Mouse (Mus musculus): ENCODE results near the gene Ppt2. TPM values are rescaled to one million over a fixed set of nuclear protein-coding genes. Genes with fewer than 3 reads are reported as not detected.

Gene Ppt2
- polyA plus RNA-seq, 1 experiment from 2014 or later = 26.0 TPM

DNA sequence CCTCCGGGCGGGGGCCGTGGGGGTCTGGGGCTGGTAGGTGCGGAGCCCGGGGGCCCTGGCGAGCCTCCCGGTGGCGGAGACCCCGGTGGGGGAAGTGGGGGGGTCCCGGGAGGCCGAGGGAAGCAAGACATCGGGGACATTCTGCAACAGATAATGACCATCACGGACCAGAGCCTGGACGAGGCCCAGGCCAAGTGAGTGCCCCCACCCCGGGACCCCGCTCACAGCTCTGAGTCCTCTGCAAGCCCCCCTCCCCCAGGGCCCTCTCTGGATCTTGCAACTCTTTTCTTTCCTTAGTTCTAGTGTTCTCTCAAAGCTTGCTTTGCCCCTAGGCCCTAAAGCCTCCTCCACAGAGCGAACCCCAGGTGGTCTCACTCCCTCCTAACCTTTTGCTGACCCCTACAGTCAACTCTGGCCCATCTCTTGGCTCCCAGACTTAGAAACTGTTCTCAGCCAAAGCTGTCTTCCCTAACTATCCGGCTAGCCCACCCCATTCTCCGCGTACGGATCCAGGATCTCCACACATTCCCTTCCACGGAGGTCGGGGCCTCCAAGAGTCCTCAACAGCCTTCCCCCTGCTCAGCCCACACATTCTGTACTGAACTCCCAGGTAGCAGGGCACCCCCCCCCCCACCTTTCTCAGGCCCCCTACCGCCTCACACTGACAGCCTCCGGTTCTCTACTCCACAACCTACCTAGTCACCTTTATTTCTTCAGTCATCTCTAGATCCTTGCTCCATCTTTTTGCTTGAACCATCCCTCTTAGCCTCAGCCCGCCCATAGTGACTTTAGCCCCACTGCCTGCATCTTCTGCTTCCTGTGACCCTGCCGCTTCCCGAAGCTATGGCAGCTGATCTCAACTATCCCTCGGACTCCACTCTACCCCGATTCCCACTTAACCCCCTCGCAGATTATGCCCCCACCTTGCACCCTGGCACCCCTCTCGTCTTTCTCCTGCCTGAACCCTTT lies 35.4 kb downstream of the Ppt2 start:
- peak; percentile 60 for DNase-seq (ENCODE audit: low spot score)
- Histone ChIP-seq H3K9ac (ENCODE audit: low read depth, low read length) (peak overlapping the region; percentile 99), H3K4me3 (ENCODE audit: low read depth, low read length) (peak overlapping the region; percentile 97), H3K9me3 (ENCODE audit: control insufficient read depth, low read length) (no peaks in the 10 kb centered on the region), H3K36me3 (ENCODE audit: control insufficient read depth, insufficient read depth, low read length) (no peaks in the 10 kb centered on the region), H3K27me3 (ENCODE audit: control insufficient read depth, insufficient read depth, low read length) (no peaks in the 10 kb centered on the region), H3K4me1 (replicated peaks; ENCODE audit: control insufficient read depth, insufficient read depth, low read length) (peaks cover 28% of the 10 kb centered on the region), H3K4me2 (replicated peaks; ENCODE audit: low read depth, low read length) (peak overlapping the region; percentile 98), H3K27ac (ENCODE audit: low read depth, low read length) (peak overlapping the region; percentile 100)
- 1% methylated on average over 24 of the region's 32 CpGs for WGBS
- peak; percentile 15; the same call in 1 of the 2 replicates for ATAC-seq (ENCODE audit: low FRiP score)

DNA sequence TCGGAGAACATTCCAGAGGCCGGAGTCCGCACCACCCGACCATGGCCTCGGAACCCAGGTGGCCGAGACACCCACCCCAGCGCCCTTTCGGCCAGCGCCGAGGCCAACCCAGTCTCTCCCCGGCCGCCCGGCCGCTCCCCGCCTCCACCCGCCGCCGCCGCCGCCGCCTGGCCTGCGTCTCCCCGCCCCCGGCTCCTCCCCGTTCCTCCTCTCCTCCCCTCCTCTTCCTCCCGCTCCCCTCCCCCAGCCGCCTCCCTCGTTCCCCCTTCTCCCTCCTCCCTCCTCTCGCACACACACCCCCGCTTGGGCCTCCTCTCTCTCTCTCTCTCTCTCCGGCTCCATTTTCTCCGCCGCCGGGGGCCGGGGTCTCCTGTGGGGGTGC lies 36.3 kb downstream of the Ppt2 start:
- H3K4me3 ChIP-seq (ENCODE audit: low read depth, low read length) = peak overlapping the region; percentile 97
- H3K27me3 ChIP-seq (ENCODE audit: control insufficient read depth, insufficient read depth, low read length) = no peaks in the 10 kb centered on the region
- DNase-seq (ENCODE audit: low spot score) (peak; percentile 92), ATAC-seq (ENCODE audit: low FRiP score) (peak; percentile 58)
- no peaks in the 10 kb centered on the region for H3K9me3 ChIP-seq (ENCODE audit: control insufficient read depth, low read length)
- peaks cover 28% of the 10 kb centered on the region for H3K4me1 ChIP-seq (replicated peaks; ENCODE audit: control insufficient read depth, insufficient read depth, low read length)
- 1% methylated on average over 19 of the region's 35 CpGs for WGBS
- peak overlapping the region; percentile 98 for H3K4me2 ChIP-seq (replicated peaks; ENCODE audit: low read depth, low read length)
- no peaks in the 10 kb centered on the region for H3K36me3 ChIP-seq (ENCODE audit: control insufficient read depth, insufficient read depth, low read length)
- H3K9ac ChIP-seq (ENCODE audit: low read depth, low read length) = peak overlapping the region; percentile 99
- peak overlapping the region; percentile 100 for H3K27ac ChIP-seq (ENCODE audit: low read depth, low read length)

DNA sequence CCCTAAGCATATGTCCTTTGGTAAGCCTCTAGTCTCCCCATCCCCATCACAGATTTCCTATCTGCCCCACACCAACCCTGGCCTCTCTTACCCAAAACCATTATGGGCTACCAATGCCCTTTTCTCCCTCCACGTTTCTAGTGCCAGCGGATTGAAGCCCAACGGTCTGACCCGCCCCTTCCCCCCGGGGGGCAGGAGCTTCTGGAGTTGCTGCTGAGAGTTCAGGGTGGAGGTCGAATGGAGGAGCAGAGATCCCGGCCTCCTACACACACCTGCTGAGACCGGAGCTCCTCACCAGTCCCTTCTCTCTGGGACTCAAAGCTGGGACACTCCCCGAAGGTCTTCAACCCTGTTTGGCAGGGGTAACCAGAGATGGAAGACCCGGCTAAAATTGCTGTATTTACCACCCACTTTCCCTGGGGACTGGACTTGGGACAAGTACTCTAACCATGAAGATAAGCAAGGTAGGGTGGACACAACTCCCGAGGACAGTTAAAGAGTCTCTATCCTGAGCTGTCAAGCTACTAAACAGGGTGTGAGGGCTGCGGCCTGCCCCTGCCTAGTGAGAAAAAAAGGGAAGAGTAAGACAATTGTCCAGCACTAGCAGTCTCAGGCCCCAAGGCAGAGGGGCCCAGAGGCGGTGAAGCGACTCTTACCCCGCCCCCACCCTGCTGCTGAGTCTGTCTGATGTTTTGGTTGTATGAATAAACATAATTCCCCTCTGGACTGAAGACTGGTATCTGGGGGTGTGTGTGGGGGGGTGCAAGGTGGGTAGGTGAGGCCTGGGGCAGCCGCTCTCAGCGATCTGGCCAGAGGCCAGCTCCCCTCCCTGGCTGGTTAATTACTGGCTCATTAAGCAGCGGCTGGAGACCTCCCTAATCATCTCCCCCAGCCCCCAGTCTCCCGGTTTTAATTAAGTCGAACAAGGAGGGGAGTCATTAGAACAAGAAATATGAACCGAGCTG lies 37.0 kb downstream of the Ppt2 start, which contains the start of gene Pbx2:
TSS of gene Pbx2 (plus strand) at position 238 of the 965 bp plus-strand sequence.
- WGBS = 2% methylated on average over 20 of the region's 21 CpGs
- Histone ChIP-seq H3K9ac (ENCODE audit: low read depth, low read length) (peak within 1 kb of the TSS; percentile 99), H3K4me1 (replicated peaks; ENCODE audit: control insufficient read depth, insufficient read depth, low read length) (peaks cover 29% of the 10 kb centered on the region), H3K4me3 (ENCODE audit: low read depth, low read length) (peak within 1 kb of the TSS; percentile 97), H3K36me3 (ENCODE audit: control insufficient read depth, insufficient read depth, low read length) (no peaks in the 10 kb centered on the region), H3K4me2 (replicated peaks; ENCODE audit: low read depth, low read length) (peak within 1 kb of the TSS; percentile 98), H3K27me3 (ENCODE audit: control insufficient read depth, insufficient read depth, low read length) (no peaks in the 10 kb centered on the region), H3K27ac (ENCODE audit: low read depth, low read length) (peak within 1 kb of the TSS; percentile 100), H3K9me3 (ENCODE audit: control insufficient read depth, low read length) (no peaks in the 10 kb centered on the region)
- peak; percentile 30 for ATAC-seq (ENCODE audit: low FRiP score)
- peak; percentile 70 for DNase-seq (ENCODE audit: low spot score)

DNA sequence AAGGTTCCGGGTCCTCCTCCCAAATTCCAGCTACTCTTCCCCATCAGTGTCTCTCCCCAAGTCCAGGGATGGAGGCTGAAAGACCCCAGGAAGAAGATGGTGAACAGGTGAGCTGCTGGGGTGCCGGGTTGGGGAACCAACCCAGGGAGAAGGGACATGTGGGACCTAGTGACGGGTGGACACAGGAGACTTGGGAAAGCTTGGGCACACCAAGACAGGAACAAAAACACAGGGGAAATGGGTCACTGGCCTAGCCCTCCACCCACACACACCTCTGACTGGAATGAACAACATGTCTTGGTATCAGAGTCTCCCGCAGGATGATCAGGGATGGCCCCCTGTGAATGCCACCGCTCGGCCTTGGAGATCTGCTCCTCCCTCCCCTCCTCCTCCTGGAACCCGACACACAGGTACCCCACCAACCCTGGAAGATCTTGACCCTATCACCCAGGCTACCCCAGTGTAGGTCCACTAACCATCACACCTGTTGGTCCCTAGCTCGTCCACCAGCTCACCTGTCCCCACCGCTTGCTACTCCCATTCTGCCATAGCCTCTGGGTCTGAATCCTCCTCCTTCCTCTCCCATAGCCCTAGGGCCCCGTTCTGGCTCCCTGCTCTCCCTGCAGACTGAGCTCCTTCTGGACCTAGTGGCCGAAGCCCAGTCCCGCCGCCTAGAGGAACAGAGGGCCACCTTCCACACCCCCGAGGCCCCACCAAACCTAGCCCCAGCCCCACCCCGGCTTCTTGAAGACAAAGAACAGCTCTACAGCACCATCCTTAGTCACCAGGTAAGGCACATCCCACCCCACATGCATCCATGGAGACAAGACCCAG lies 37.9 kb downstream of the Ppt2 start:
- Histone ChIP-seq H3K9ac (ENCODE audit: low read depth, low read length) (peak overlapping the region; percentile 99; the same call in 1 of the 2 replicates), H3K27ac (ENCODE audit: low read depth, low read length) (peak overlapping the region; percentile 100)
- no peak for ATAC-seq (ENCODE audit: low FRiP score)

GRCm38 (mm10) chr17:34589681-34590101 lies 38.6 kb downstream of the Ppt2 start, which contains the start of gene Gpsm3:
Gene Gpsm3, plus strand, starts transcription at chr17:34589806.
- ATAC-seq (ENCODE audit: low FRiP score) (no peak), DNase-seq (ENCODE audit: low spot score) (no peak)
- no peaks in the 10 kb centered on the region for H3K9me3 ChIP-seq (ENCODE audit: control insufficient read depth, low read length)
- peaks cover 31% of the 10 kb centered on the region for H3K4me1 ChIP-seq (replicated peaks; ENCODE audit: control insufficient read depth, insufficient read depth, low read length)
- 19% methylated on average over 7 of the region's 7 CpGs for WGBS
- peak within 1 kb of the TSS; percentile 2; the same call in 1 of the 2 replicates for H3K4me3 ChIP-seq (ENCODE audit: low read depth, low read length)
- no peaks in the 10 kb centered on the region for H3K27me3 ChIP-seq (ENCODE audit: control insufficient read depth, insufficient read depth, low read length)
- H3K4me2 ChIP-seq (replicated peaks; ENCODE audit: low read depth, low read length) = peak within 1 kb of the TSS; percentile 98
- H3K27ac ChIP-seq (ENCODE audit: low read depth, low read length) = peak within 1 kb of the TSS; percentile 100
- no peaks in the 10 kb centered on the region for H3K36me3 ChIP-seq (ENCODE audit: control insufficient read depth, insufficient read depth, low read length)
- peak within 1 kb of the TSS; percentile 99; the same call in 1 of the 2 replicates for H3K9ac ChIP-seq (ENCODE audit: low read depth, low read length)

More for the DNA sequence above, 37.9 kb downstream of the Ppt2 start:
- Histone ChIP-seq H3K9me3 (ENCODE audit: control insufficient read depth, low read length) (no peaks in the 10 kb centered on the region), H3K27me3 (ENCODE audit: control insufficient read depth, insufficient read depth, low read length) (no peaks in the 10 kb centered on the region), H3K4me2 (replicated peaks; ENCODE audit: low read depth, low read length) (peak overlapping the region; percentile 98), H3K4me3 (ENCODE audit: low read depth, low read length) (peak overlapping the region; percentile 2; the same call in 1 of the 2 replicates), H3K4me1 (replicated peaks; ENCODE audit: control insufficient read depth, insufficient read depth, low read length) (peaks cover 33% of the 10 kb centered on the region), H3K36me3 (ENCODE audit: control insufficient read depth, insufficient read depth, low read length) (no peaks in the 10 kb centered on the region)
- DNase-seq (ENCODE audit: low spot score) = no peak
- 69% methylated on average over 15 of the region's 15 CpGs for WGBS

DNA sequence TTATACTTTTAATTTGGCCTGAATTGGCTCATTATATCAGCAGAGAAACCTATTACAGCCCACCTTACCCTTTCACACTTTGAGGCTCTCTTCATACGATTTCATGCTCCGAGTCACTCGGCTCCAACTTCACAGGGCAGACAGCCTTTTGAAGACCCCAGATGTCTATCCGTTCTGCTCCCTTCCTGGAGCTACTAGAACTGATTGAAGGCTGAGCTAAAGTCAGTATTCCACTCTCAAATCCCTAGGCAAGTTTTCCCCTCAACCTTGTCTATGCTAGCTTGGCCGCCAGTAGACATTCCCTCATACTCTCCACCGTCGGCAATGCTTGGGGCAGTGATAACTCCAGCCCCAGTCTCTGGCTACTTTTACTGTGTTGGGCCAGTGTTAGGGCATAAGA lies 39.1 kb downstream of the Ppt2 start:
- Histone ChIP-seq H3K4me2 (replicated peaks; ENCODE audit: low read depth, low read length) (no peak overlapping the region), H3K9me3 (ENCODE audit: control insufficient read depth, low read length) (no peaks in the 10 kb centered on the region), H3K4me3 (ENCODE audit: low read depth, low read length) (no peak overlapping the region), H3K4me1 (replicated peaks; ENCODE audit: control insufficient read depth, insufficient read depth, low read length) (peaks cover 29% of the 10 kb centered on the region), H3K27ac (ENCODE audit: low read depth, low read length) (no peak overlapping the region), H3K36me3 (ENCODE audit: control insufficient read depth, insufficient read depth, low read length) (no peaks in the 10 kb centered on the region), H3K27me3 (ENCODE audit: control insufficient read depth, insufficient read depth, low read length) (no peaks in the 10 kb centered on the region), H3K9ac (ENCODE audit: low read depth, low read length) (no peak overlapping the region)
- DNase-seq (ENCODE audit: low spot score) = no peak
- ATAC-seq (ENCODE audit: low FRiP score) = no peak
- WGBS = 51% methylated on average over 7 of the region's 7 CpGs

DNA sequence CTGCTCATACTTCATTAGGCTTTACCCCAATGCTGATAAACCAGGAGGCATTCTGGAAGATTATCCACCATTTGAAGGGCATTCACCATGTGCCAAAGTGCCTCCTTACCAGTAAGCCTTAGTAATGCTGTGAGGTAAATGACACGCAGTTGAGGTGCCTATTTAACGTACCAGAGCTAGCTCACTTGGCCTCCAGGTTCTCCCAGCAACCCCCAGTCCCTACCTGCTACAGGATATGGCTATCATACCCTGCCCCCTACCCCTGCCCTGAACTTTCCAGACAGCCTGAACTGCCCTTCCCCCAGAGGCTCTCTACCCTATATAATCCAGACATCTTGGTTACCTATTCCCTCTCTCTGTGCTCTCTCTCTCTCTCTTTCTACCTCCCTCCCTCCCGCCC lies 39.5 kb downstream of the Ppt2 start:
- Histone ChIP-seq H3K36me3 (ENCODE audit: control insufficient read depth, insufficient read depth, low read length) (no peaks in the 10 kb centered on the region), H3K4me2 (replicated peaks; ENCODE audit: low read depth, low read length) (no peak overlapping the region), H3K9ac (ENCODE audit: low read depth, low read length) (no peak overlapping the region), H3K4me1 (replicated peaks; ENCODE audit: control insufficient read depth, insufficient read depth, low read length) (peaks cover 27% of the 10 kb centered on the region), H3K27me3 (ENCODE audit: control insufficient read depth, insufficient read depth, low read length) (no peaks in the 10 kb centered on the region), H3K4me3 (ENCODE audit: low read depth, low read length) (no peak overlapping the region), H3K9me3 (ENCODE audit: control insufficient read depth, low read length) (no peaks in the 10 kb centered on the region), H3K27ac (ENCODE audit: low read depth, low read length) (no peak overlapping the region)
- ATAC-seq (ENCODE audit: low FRiP score) (no peak), DNase-seq (ENCODE audit: low spot score) (no peak)
- WGBS = 64% methylated on average over 3 of the region's 3 CpGs

Measured in hindbrain, embryonic 11.5 days (tissue).